ENCODE assay signal across 8 mouse cellular contexts in the genomic region with DNA sequence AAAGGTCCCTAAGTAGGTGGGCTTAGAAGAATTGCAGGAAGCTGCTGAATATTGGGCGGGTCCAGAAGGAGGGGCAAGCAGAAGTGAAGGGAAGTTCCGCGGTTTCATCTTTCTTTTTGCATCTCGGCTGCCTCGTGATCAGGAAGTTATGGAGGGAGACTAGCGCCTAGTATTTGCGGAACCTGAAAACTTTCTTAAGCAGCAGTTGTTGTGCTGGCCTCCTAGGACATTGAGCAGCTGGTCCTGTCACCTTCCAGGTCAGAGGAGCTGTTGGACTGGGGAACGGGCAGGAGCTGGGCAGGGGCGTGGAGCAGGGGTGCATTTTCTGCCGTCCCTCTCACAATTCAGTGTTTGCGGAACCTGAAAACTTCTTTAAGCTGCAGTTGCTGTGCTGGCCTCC. TPM values are rescaled to one million over a fixed set of nuclear protein-coding genes. Genes with fewer than 3 reads are reported as not detected.
DNase-seq lines count a peak whose midpoint lies in the region; ATAC-seq lines count a peak whose summit lies in the region.
"Not testable (repeated sequence)": the region's sequence is repeated elsewhere in the genome, so short reads cannot be mapped to it uniquely, and the experiment has no call there.
"Had no signal": no experiment of that assay in that cellular context is flagged by ENCODE, and none has a peak within 500 bp of the region (broad histone marks: within the 10 kb centered on the region; RNA-seq: fewer than 3 reads in every experiment).

Gm13212 (plus strand) TSS at position 89 of the 400 bp plus-strand sequence.

- peak within 1 kb of the TSS; percentile 45 for H3K4me3 ChIP-seq in liver, embryonic 11.5 days (ENCODE audit: low read depth, low read length)

- not testable (repeated sequence) for H3K36me3 ChIP-seq in liver, embryonic 11.5 days (ENCODE audit: control insufficient read depth, insufficient read depth, low read length)

- H3K27me3 ChIP-seq in liver, embryonic 11.5 days (replicated peaks; ENCODE audit: control insufficient read depth, insufficient read depth, low read length) = not testable (repeated sequence)

- DNase-seq in NIH3T3 (ENCODE audit: low read depth) = peak; percentile 72
- DNase-seq in c-Kit-positive CD71-positive TER-119-positive erythroid progenitor cells, embryonic 14.5 days (ENCODE audit: low spot score) = peak; percentile 54
- DNase-seq in forelimb bud, embryonic 11.5 days (ENCODE audit: low read depth, low spot score) = peak; percentile 48
- DNase-seq in liver, embryonic 11.5 days (ENCODE audit: low spot score) = peak; percentile 51
- peak; percentile 38 to 51 for DNase-seq in spleen, postnatal 36 days (ENCODE audit: low spot score in 2 of 2)

- not testable (repeated sequence) for H3K4me1 ChIP-seq in liver, embryonic 11.5 days (replicated peaks; ENCODE audit: control insufficient read depth, insufficient read depth, low read length)

- ATAC-seq in inflammation-experienced regulatory T-cells, adult 6 months = peak; percentile 83
- ATAC-seq in liver, embryonic 11.5 days (replicated peaks; ENCODE audit: low FRiP score) = peak; percentile 83
- peak; percentile 78 for ATAC-seq in megakaryocyte-erythroid progenitor cell, adult 5-6 weeks (replicated peaks; ENCODE audit: low FRiP score, low TSS enrichment, poor library complexity, severe bottlenecking)

- not testable (repeated sequence) for H3K9me3 ChIP-seq in liver, embryonic 11.5 days (ENCODE audit: control insufficient read depth, low read length)

- WGBS in liver, embryonic 11.5 days = 9% methylated on average over 11 of the region's 11 CpGs

- peak within 1 kb of the TSS; percentile 56 for H3K4me2 ChIP-seq in liver, embryonic 11.5 days

- H3K9ac ChIP-seq in liver, embryonic 11.5 days (ENCODE audit: low read depth, low read length) = peak within 1 kb of the TSS; percentile 56

- not testable (repeated sequence) for H3K27ac ChIP-seq in liver, embryonic 11.5 days (ENCODE audit: low read depth, low read length)

RNA-seq across cellular contexts. Expression of gene Gm13212, which starts in this region (rescaled TPM):
- 10 to 100 TPM in 2 of 3 experiments, 1 to 10 TPM in 1; 8.8 to 13.2 (median 11.1) TPM for polyA plus RNA-seq in inflammation-experienced regulatory T-cells, adult 6 months (2017; shearing (Covaris generic))
- 5.0 and 5.9 TPM in 2 replicates for polyA plus RNA-seq in liver, embryonic 11.5 days (2014; fragmentation: Nextera tagmentation; extraction: Ambion mirVana)
- total RNA-seq in megakaryocyte-erythroid progenitor cell, adult 5-6 weeks (2014; fragmentation: Nextera tagmentation) = 13.6 and 24.6 TPM in 2 replicates
- 6.2 and 11.7 TPM in 2 replicates for total RNA-seq in megakaryocyte-erythroid progenitor cell, adult 5-6 weeks (2017)
- total RNA-seq: hindbrain, postnatal 0 days had no signal
